Mouse (Mus musculus) retina, embryonic 14.5 days (tissue): ENCODE measurements around the gene Farsa.
"Not testable (repeated sequence)": the region's sequence is repeated elsewhere in the genome, so short reads cannot be mapped to it uniquely, and the experiment has no call there.

Experiments
- DNase-seq: peaks from one replicate; pipeline ENCODE4 v3.0.0-alpha.2; 2015; ENCODE audit warnings: low spot score

The Farsa gene

GRCm38 (mm10) chr8:84874339-84874738 lies 17.6 kb downstream of the Farsa start:
- no peak for DNase-seq

GRCm38 (mm10) chr8:84877297-84878035 lies 20.7 kb downstream of the Farsa start:
- DNase-seq: no peak

GRCm38 (mm10) chr8:84878915-84879314 lies 22.1 kb downstream of the Farsa start:
- DNase-seq: no peak

- DNase-seq: no peak
Measured at GRCm38 (mm10) chr8:84884728-84885127, 27.9 kb downstream of the Farsa start.

GRCm38 (mm10) chr8:84888280-84888679 lies 31.5 kb downstream of the Farsa start:
- no peak for DNase-seq

GRCm38 (mm10) chr8:84889141-84889540 lies 32.4 kb downstream of the Farsa start:
- DNase-seq: no peak

GRCm38 (mm10) chr8:84892993-84893708 lies 36.4 kb downstream of the Farsa start:
- no peak for DNase-seq

- DNase-seq: peak; percentile 94
Measured at GRCm38 (mm10) chr8:84893709-84894134, 36.9 kb downstream of the Farsa start, which contains the start of gene Gcdh. TSS of gene Gcdh (minus strand) at chr8:84893921.

GRCm38 (mm10) chr8:84895963-84896362 lies 39.2 kb downstream of the Farsa start:
- DNase-seq: no peak

GRCm38 (mm10) chr8:84901071-84901470 lies 44.3 kb downstream of the Farsa start:
- no peak for DNase-seq

- no peak for DNase-seq
Measured at GRCm38 (mm10) chr8:84901752-84902151, 45.0 kb downstream of the Farsa start, which contains the start of gene Klf1. TSS of gene Klf1 (plus strand) at chr8:84901928.

- DNase-seq: no peak
Measured at GRCm38 (mm10) chr8:84902367-84902919, 45.7 kb downstream of the Farsa start.

- peak; percentile 95 for DNase-seq
Measured at GRCm38 (mm10) chr8:84902920-84903661, 46.3 kb downstream of the Farsa start.

- DNase-seq: no peak
Measured at GRCm38 (mm10) chr8:84904351-84904750, 47.6 kb downstream of the Farsa start.

GRCm38 (mm10) chr8:84907037-84907436 lies 50.2 kb downstream of the Farsa start:
- no peak for DNase-seq

- no peak for DNase-seq
Measured at GRCm38 (mm10) chr8:84907493-84907892, 50.7 kb downstream of the Farsa start.

GRCm38 (mm10) chr8:84907979-84908378 lies 51.2 kb downstream of the Farsa start:
- DNase-seq: not testable (repeated sequence)

GRCm38 (mm10) chr8:84908421-84909161 lies 51.8 kb downstream of the Farsa start, which contains the start of gene Dnase2a:
TSS of gene Dnase2a (plus strand) at chr8:84908560.
- DNase-seq: peak; percentile 94

GRCm38 (mm10) chr8:84909162-84909767 lies 52.5 kb downstream of the Farsa start:
- peak; percentile 11 for DNase-seq

- DNase-seq: no peak
Measured at GRCm38 (mm10) chr8:84909949-84910348, 53.2 kb downstream of the Farsa start.

- DNase-seq: no peak
Measured at GRCm38 (mm10) chr8:84910551-84910950, 53.8 kb downstream of the Farsa start.
